Mouse (Mus musculus): ENCODE measurements around the gene Gm38392. TPM values are rescaled to one million over a fixed set of nuclear protein-coding genes. Genes with fewer than 3 reads are reported as not detected.

Gm38392 gene
- total RNA-seq, 4 experiments from 2014 or later, result 0.72 to 2.2 (median 0.81) TPM

GRCm38 (mm10) chr3:88216116-88216515, 70.9 kb downstream of the Gm38392 start:
- no peak for DNase-seq (ENCODE audit: low spot score in 2 of 2)

GRCm38 (mm10) chr3:88215553-88216004, 71.4 kb downstream of the Gm38392 start:
- DNase-seq (ENCODE audit: low spot score in 2 of 2), result no peak

- no peak for DNase-seq (ENCODE audit: low spot score in 2 of 2)
Measured at GRCm38 (mm10) chr3:88214971-88215552, 71.9 kb downstream of the Gm38392 start.

- no peak for DNase-seq (ENCODE audit: low spot score in 2 of 2)
Measured at GRCm38 (mm10) chr3:88214197-88214938, 72.6 kb downstream of the Gm38392 start.

- no peak for DNase-seq (ENCODE audit: low spot score in 2 of 2)
Measured at GRCm38 (mm10) chr3:88213019-88213418, 74.0 kb downstream of the Gm38392 start.

GRCm38 (mm10) chr3:88212356-88212755, 74.7 kb downstream of the Gm38392 start:
- no peak for DNase-seq (ENCODE audit: low spot score in 2 of 2)

- DNase-seq (ENCODE audit: low spot score in 2 of 2), result no peak
Measured at GRCm38 (mm10) chr3:88210918-88211317, 76.1 kb downstream of the Gm38392 start.

- no peak for DNase-seq (ENCODE audit: low spot score in 2 of 2)
Measured at GRCm38 (mm10) chr3:88210121-88210520, 76.9 kb downstream of the Gm38392 start.

- DNase-seq (ENCODE audit: low spot score in 2 of 2), result no peak
Measured at GRCm38 (mm10) chr3:88209306-88209705, 77.7 kb downstream of the Gm38392 start.

- DNase-seq (ENCODE audit: low spot score in 2 of 2), result no peak
Measured at GRCm38 (mm10) chr3:88208226-88208720, 78.7 kb downstream of the Gm38392 start.

GRCm38 (mm10) chr3:88207451-88208100, 79.4 kb downstream of the Gm38392 start:
- no peak for DNase-seq (ENCODE audit: low spot score in 2 of 2)

GRCm38 (mm10) chr3:88206901-88207371, 80.1 kb downstream of the Gm38392 start:
- no peak for DNase-seq (ENCODE audit: low spot score in 2 of 2)

GRCm38 (mm10) chr3:88206500-88206899, 80.5 kb downstream of the Gm38392 start:
- no peak for DNase-seq (ENCODE audit: low spot score in 2 of 2)

GRCm38 (mm10) chr3:88205563-88206491, 81.2 kb downstream of the Gm38392 start:
- no peak for DNase-seq (ENCODE audit: low spot score in 2 of 2)

- no peak for DNase-seq (ENCODE audit: low spot score in 2 of 2)
Measured at GRCm38 (mm10) chr3:88205176-88205562, 81.8 kb downstream of the Gm38392 start.

GRCm38 (mm10) chr3:88204751-88205150, 82.3 kb downstream of the Gm38392 start:
- DNase-seq (ENCODE audit: low spot score in 2 of 2), result no peak

- DNase-seq (ENCODE audit: low spot score in 2 of 2), result no peak
Measured at GRCm38 (mm10) chr3:88203999-88204700, 82.9 kb downstream of the Gm38392 start.

GRCm38 (mm10) chr3:88203456-88203855, 83.6 kb downstream of the Gm38392 start:
- DNase-seq (ENCODE audit: low spot score in 2 of 2), result no peak

GRCm38 (mm10) chr3:88202986-88203385, 84.0 kb downstream of the Gm38392 start:
- no peak for DNase-seq (ENCODE audit: low spot score in 2 of 2)

GRCm38 (mm10) chr3:88201640-88202039, 85.4 kb downstream of the Gm38392 start:
- DNase-seq (ENCODE audit: low spot score in 2 of 2), result no peak

All from gastrocnemius, adult 8-10 months (tissue).